Mouse (Mus musculus): ENCODE measurements around the gene Ppp1r12a.

Ppp1r12a gene

DNA sequence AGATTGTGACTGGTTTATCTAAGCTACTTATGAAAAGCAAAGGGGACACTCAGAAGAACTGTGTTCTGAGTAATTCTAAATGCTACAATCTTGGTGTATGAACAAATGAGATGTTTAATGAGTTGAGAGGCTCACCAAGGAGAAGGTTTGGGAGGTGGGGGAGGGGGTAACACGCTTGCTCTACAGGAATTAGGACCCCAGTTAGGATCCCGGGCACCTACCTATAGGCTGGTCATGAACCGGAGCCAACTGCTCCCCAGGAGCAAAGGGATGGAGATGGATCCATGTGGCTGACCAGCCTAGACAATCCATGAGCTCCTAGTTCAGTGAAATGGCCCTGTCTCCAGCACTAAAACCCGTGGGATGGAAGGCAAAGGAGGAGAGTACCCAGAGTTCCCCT, 130.7 kb downstream of the Ppp1r12a start:
- DNase-seq: no peak

DNA sequence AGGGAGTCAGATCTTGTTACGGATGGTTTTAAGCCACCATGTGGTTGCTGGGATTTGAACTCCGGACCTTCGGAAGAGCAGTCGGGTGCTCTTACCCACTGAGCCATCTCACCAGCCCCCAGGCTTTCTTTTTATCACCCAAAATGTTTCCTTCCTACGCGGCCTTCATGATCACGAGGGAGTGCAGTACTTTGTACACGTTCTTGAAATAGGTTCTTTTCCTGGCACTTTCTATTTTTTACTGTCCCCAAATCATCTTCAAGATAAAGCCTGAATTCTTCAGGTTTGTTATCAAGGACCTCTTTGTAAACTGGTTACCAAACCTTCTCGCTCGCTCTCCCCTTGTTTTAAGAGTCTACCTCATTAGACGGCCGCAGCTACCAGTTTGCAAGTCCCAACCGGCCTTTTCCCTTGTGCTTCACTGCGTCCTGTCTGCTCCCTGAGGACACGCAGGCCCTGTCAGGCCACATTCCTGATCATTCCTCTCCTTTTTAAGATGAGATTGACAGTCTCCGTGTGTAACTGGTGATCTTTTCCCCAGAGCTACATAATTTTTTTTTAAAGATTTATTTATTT, 131.7 kb downstream of the Ppp1r12a start:
- no peak for DNase-seq

DNA sequence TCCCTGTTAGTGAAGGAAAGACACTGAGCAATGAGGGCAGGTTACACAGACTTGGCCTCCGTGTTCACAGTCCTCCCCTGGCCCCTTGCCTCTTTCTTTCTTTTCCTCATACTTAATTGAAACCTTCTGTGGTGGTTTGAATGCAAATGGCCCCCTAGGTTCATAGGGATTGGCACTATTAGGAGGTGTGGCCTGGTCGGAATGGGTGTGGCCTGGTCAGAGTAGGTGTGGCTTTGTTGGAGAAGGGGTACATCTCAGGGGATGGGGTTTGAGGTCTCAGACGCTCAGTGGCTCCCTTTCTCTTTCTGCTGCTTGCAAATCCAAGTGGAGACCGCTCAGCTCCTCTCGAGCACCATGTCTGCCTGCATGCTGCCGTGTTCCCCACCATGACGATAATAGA, 132.8 kb downstream of the Ppp1r12a start:
- no peak for DNase-seq

DNA sequence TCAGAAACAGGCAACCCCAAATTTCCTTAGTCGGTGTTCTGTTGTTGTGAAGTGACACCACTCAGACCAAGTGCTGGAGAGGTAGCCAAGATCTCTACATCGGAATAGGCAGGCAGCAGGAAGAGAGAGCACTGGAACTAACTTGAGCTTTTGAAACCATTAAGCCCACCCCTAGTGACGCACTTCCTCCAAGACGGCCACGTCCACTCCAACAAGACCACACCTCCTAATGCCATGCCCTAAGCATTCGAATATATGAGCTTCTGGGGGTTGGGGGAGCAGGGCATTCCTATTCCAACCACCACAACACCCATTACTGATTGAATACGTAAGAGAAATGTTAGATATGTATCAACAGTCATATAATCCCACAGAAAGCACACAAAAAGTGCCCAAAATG, 134.5 kb downstream of the Ppp1r12a start:
- no peak for DNase-seq

DNA sequence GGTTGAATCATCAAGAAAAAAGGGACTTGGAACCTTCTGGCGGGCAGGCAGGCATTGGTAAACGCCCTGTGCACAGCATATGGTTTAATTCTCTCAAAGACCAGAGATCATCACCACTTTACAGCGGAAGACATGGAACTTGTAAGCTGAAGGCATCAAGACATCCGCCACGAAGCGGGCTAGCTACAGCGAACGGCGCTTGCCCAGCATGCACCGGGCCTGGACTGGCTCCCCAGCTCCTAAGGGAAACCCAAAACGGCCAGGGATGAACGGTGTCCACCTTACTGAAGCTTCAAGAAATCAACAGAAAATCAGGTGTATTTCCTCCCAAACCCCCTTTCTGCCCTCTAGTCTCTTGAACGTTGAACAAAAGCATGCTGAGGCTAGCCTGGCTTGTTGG, 136.3 kb downstream of the Ppp1r12a start:
- DNase-seq: no peak

DNA sequence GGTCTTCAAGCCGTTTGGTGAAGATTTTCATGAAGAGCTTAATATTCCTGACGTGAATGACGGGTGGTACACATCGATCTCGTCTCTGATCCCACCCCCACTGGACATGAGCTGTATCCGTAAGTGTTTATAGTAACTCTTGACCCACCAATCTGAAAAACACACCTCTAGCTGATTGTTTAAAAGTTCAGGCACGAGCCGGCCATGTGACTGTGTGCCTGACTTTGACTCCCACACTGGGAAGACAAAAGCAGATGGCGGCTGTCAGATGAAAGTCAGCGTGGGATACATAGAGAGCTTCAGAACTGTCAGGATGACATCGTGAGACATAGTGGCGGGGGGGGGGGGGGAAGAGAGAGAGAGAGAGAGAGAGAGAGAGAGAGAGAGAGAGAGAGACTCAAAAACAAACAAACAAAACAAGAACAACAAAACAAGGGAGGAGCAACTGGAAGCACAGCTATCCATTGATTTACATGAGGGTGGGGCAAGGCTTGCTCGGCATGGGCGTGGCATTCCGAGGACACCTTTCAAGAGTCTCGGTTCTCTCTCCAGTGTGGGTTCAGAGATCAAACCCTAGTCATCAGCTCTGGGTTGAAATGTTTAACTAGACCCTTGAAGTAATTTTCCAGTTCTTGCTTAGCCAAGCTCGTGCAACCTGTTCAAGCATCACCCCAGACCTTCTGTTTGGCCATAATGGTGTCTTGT, 137.0 kb downstream of the Ppp1r12a start:
- DNase-seq: no peak

DNA sequence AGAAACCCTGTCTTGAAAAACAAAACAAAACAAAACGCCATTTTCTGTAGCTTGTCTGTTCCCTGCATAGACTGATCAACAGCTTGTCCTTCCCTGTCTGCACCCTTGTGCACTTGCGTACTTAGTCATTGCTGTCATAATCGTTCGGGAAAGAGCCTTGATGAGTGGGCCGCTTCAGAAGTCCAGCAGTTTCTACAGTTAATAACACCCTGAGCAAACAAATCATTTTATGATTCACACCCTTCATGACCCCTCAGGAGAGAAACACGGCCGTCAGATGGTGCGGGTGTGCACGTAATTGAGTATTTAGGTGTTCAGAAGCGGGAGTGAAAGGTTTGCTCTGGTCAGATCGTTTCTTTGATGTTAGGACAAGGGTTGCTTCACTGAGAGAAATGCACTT, 137.8 kb downstream of the Ppp1r12a start:
- no peak for DNase-seq

DNA sequence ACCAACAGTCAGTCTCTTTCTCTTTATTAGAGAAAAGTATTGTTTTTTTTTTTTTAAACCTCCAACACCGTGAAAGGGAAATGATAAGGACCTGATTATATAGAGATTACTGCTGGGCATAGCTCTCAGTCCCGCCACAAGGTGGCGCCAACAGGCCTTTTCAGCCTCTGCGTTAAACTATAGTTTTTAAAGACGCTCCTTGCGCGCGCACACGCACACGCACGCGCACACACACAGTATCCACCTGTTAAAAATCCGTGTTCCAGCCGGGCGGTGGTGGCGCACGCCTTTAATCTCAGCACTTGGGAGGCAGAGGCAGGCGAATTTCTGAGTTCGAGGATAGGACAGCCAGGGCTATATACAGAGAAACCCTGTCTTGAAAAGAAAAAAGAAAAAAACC, 138.8 kb downstream of the Ppp1r12a start:
- DNase-seq: peak; percentile 85

GRCm38 (mm10) chr10:108307772-108308171, 145.8 kb downstream of the Ppp1r12a start:
- DNase-seq: no peak

GRCm38 (mm10) chr10:108310195-108310594, 148.2 kb downstream of the Ppp1r12a start:
- DNase-seq: no peak

- no peak for DNase-seq
Observed at GRCm38 (mm10) chr10:108311396-108311795, 149.4 kb downstream of the Ppp1r12a start.

- DNase-seq: no peak
Observed at GRCm38 (mm10) chr10:108313845-108314244, 151.9 kb downstream of the Ppp1r12a start.

GRCm38 (mm10) chr10:108314396-108314795, 152.4 kb downstream of the Ppp1r12a start:
- DNase-seq: no peak

- no peak for DNase-seq
Observed at GRCm38 (mm10) chr10:108315236-108315635, 153.2 kb downstream of the Ppp1r12a start.

DNA sequence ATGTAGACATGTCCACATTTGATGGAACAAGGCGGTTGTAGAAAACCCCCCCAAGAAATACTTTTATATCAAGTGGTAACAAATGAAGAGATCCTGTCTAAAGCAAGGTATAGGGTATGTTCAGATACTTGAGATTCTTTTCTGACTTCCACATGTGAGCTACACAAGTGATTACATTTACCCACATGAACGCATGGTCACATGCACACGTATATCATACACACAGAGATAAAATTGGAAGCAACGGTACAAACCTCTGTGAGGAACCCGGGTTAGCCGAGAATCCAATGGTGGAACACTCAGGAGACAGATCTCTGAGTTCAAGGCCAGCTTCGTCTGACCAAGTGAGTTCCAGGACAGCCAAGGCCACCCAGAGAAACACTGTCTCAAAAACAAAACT, 166.4 kb downstream of the Ppp1r12a start:
- no peak for DNase-seq

DNA sequence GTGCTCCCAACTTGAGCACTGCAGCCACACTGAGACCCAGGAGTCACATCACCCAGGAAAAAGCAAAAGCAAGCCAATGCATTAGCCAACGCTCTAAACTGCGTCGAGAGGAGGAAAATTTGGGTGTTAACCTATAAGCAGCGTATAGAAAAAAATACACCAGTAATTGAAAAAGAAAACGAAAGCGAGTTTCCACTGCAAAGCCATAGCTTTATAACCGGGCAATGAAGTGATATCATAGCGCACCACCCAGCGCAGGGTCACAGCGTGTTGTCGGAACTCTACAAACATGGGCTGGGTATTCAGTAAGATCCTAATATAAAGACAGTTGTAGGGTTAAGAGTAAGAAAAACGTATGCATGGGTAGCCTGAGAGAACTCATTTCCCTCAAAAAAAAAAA, 167.0 kb downstream of the Ppp1r12a start:
- DNase-seq: no peak

- no peak for DNase-seq
Observed at GRCm38 (mm10) chr10:108329771-108330170, 167.8 kb downstream of the Ppp1r12a start.

- no peak for DNase-seq
Observed at GRCm38 (mm10) chr10:108330964-108331363, 169.0 kb downstream of the Ppp1r12a start.

DNA sequence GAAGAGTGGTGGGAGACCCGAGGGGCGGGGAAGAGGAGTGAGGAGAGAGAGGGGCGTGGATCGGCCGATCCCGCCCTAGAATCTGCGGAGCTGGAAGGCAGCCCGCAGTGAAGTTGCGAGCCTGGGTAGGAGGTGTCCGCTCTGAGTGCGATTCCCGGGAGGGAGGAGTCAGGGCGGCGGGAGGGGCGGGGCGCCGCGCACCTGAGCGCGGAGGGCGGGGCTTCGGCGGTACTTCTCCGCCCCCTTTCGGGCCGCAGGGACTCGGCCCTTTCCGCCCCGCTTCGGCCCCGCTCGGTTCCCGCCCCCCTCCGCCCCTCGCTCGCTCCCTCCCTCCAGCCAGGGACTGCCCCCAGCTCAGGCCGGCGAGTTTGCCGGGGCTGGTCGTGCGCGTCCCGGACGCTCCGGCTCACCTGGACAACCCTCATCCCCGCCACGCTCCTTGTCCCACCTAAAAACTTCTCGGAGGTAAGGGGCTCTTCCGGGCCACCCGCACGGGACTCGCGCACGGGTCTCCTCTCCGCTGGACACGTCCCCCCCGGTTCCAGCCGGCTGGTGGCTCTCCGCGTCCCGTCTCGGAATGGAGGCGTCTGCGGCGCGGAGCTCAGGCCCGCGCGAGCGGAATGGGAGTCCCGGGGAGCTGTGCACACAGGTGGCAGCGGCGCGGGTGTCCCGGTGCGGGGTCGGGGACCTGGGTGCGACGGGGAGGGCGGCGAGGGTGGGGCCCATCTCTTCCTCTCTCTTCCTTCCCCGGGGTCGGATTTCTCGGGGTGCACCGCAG, 170.0 kb downstream of the Ppp1r12a start, which contains the start of gene Pawr:
TSS of gene Pawr (plus strand) at position 338 of the 778 bp plus-strand sequence.
- peak; percentile 80 for DNase-seq

GRCm38 (mm10) chr10:108332571-108333541, 170.9 kb downstream of the Ppp1r12a start:
- peak; percentile 75 for DNase-seq

GRCm38 (mm10) chr10:108333642-108334041, 171.6 kb downstream of the Ppp1r12a start:
- peak; percentile 14 for DNase-seq
